Mouse (Mus musculus): Measurements from ENCODE around the gene Mrpl12. TPM values are rescaled to one million over a fixed set of nuclear protein-coding genes. Genes with fewer than 3 reads are reported as not detected.
A peak's percentile ranks its signal among the peaks of the same experiment; 100 is the strongest.

Mrpl12 gene
- total and polyA plus RNA-seq, 3 experiments: 374 to 461 (median 457) TPM

DNA sequence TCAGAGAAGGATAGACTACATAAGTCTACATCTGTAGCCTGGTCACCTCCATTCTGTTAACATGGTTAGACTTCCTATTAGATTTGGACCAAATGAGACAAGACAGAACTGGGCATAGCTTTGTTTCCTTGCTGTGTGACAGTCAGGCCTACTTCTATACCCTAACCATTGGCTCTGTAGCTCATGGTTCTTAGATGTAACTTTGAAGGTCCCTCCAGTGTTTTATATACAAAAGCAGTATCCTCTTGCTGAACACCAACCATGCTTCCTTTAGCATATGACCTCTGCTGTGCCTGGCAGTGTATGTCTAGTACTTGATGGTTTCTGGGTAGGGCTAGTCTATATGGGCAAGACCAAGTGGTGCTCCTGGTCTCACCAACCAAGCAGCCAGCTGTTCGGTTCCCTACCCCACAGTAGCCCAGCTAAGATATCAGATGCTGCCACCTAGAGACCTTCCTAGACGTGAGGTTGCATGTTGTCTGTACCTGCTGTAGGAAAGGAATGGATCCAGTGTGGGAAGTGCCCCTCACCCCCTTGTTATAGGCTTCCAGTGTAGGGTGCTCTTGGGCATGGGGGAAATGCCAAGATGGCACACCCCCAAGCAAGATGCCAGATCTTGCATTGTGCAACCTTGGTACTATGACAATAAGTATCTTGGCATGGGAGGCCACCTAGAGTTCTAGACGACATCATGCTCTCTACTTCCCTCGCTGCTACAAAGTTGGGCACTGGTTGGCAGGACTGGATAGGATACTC is 6.1 kb downstream of the Mrpl12 start:
- peak; percentile 54 for DNase-seq (ENCODE audit: low read depth, low spot score)
- no peak overlapping the region; the same call in 1 of the 2 replicates for H3K27ac ChIP-seq (ENCODE audit: control insufficient read depth, low read depth, low read length)
- peaks cover 7 to 21% of the 10 kb centered on the region in 2 experiments for H3K36me3 ChIP-seq (ENCODE audit: control insufficient read depth in 1 of 2, insufficient read depth in 2 of 2, low read length in 2 of 2)
- no peaks in the 10 kb centered on the region for H3K27me3 ChIP-seq (ENCODE audit: control insufficient read depth in 1 of 2, insufficient read depth in 2 of 2, low read length in 2 of 2)
- TF ChIP-seq TBP (IDR thresholded peaks at IDR 0.05; ENCODE audit: low read depth, low read length): no peak
- TF ChIP-seq SMC3 (IDR thresholded peaks at IDR 0.05; ENCODE audit: low read depth, low read length): peak; percentile 6; the same call in 1 of the 2 replicates
- no peak for TF ChIP-seq MYB (IDR thresholded peaks at IDR 0.05; ENCODE audit: low read depth, low read length)
- peak; percentile 16 to 55; a peak in 3 of 4 replicates for TF ChIP-seq POLR2A (IDR thresholded peaks at IDR 0.05; ENCODE audit: control insufficient read depth in 1 of 2, insufficient read depth in 1 of 2, low read depth in 1 of 2, low read length in 2 of 2, poor library complexity in 1 of 2)
- peak; percentile 86 for TF ChIP-seq POLR2AphosphoS2 (IDR thresholded peaks at IDR 0.05; ENCODE audit: low read length)
- TF ChIP-seq CTCF (IDR thresholded peaks at IDR 0.05 in 2 of 3, conservative IDR thresholded peaks at IDR 0.05 in 1 of 3; ENCODE audit: control insufficient read depth in 1 of 3, insufficient read depth in 1 of 3, low read depth in 2 of 3, low read length in 3 of 3, poor library complexity in 1 of 3, severe bottlenecking in 1 of 3): peak in 1 of 3 experiments; percentile 26; a peak in 2 of 6 replicates
- peak; percentile 77; the same call in 1 of the 2 replicates for TF ChIP-seq ZMIZ1 (IDR thresholded peaks at IDR 0.05; ENCODE audit: low read depth, low read length)
- peak overlapping the region; percentile 68 for H3K9ac ChIP-seq (ENCODE audit: control insufficient read depth, low read depth, low read length, poor library complexity, severe bottlenecking)
- H3K79me2 ChIP-seq (ENCODE audit: control insufficient read depth, insufficient read depth, low read length, poor library complexity): peaks cover 37% of the 10 kb centered on the region
- H3K4me3 ChIP-seq (ENCODE audit: control insufficient read depth in 1 of 2, insufficient read depth in 1 of 2, low read depth in 2 of 2, low read length in 2 of 2): no peak overlapping the region
- H3K4me1 ChIP-seq (ENCODE audit: control insufficient read depth in 1 of 2, insufficient read depth in 2 of 2, low read length in 2 of 2): peaks cover 3 to 26% of the 10 kb centered on the region in 2 experiments; a peak in 3 of 4 replicates
- H3K9me3 ChIP-seq (replicated peaks; ENCODE audit: insufficient read depth, low read length): no peaks in the 10 kb centered on the region

DNA sequence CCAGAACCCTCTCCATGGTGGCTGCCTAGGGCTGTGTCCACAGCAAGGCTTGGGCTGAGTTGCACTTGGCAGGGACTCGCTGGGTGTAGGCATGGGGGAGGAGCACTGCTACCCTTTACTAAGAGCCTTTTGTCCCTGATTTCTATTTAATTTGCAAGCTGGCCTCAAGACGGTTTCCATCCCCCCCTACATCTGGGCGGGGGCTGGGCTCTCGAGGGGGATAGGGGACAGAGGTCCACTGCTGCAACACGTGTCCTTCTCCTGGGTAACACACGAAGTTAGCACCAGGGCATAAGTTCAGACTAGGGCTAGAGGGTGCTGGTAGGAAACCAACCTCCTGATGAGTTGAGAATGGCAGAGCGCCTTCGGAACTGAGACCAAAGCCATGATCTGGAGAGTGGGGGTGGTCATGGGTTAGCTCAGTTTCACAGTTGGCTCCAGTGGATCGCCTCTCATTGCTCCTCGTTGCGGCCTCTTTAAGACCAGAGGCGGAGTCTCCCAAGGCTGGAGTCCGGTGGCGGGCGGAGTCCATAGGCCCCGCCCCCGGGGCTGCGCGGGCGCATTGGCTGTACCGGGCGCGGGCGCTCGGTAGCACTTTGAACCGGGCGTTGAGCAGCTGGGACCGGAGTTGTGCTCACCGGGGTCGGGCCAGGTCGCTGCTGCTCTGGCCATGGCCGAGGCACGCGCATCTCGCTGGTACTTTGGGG is 7.1 kb downstream of the Mrpl12 start, which contains the start of gene Slc25a10:
Slc25a10 (plus strand) TSS at position 524 of the 707 bp plus-strand sequence.
- Histone ChIP-seq H3K9me3 (replicated peaks; ENCODE audit: insufficient read depth, low read length) (no peaks in the 10 kb centered on the region), H3K79me2 (ENCODE audit: control insufficient read depth, insufficient read depth, low read length, poor library complexity) (peaks cover 28% of the 10 kb centered on the region), H3K27me3 (ENCODE audit: control insufficient read depth in 1 of 2, insufficient read depth in 2 of 2, low read length in 2 of 2) (no peaks in the 10 kb centered on the region), H3K27ac (ENCODE audit: control insufficient read depth, low read depth, low read length) (peak within 1 kb of the TSS; percentile 54), H3K4me1 (ENCODE audit: control insufficient read depth in 1 of 2, insufficient read depth in 2 of 2, low read length in 2 of 2) (peaks cover 0 to 20% of the 10 kb centered on the region in 2 experiments; a peak in 2 of 4 replicates), H3K4me3 (ENCODE audit: control insufficient read depth in 1 of 2, insufficient read depth in 1 of 2, low read depth in 2 of 2, low read length in 2 of 2) (peak within 1 kb of the TSS; percentile 63 to 80), H3K9ac (ENCODE audit: control insufficient read depth, low read depth, low read length, poor library complexity, severe bottlenecking) (peak within 1 kb of the TSS; percentile 87), H3K36me3 (ENCODE audit: control insufficient read depth in 1 of 2, insufficient read depth in 2 of 2, low read length in 2 of 2) (peaks cover 3 to 14% of the 10 kb centered on the region in 2 experiments; a peak in 3 of 4 replicates)
- DNase-seq (ENCODE audit: low read depth, low spot score): peak; percentile 93
- TF ChIP-seq POLR2A (IDR thresholded peaks at IDR 0.05; ENCODE audit: control insufficient read depth in 1 of 2, insufficient read depth in 1 of 2, low read depth in 1 of 2, low read length in 2 of 2, poor library complexity in 1 of 2) (peak; percentile 78 to 83), CHD2 (IDR thresholded peaks at IDR 0.05; ENCODE audit: low read length) (peak; percentile 21; the same call in 1 of the 2 replicates), SIN3A (IDR thresholded peaks at IDR 0.05; ENCODE audit: low read length) (peak; percentile 54; the same call in 1 of the 2 replicates), HCFC1 (IDR thresholded peaks at IDR 0.05; ENCODE audit: low read depth, low read length) (peak; percentile 63), MXI1 (IDR thresholded peaks at IDR 0.05; ENCODE audit: low read depth, low read length) (peak; percentile 63; the same call in 1 of the 2 replicates), NRF1 (IDR thresholded peaks at IDR 0.05; ENCODE audit: insufficient read depth, low read depth, low read length, poor library complexity, severe bottlenecking) (peak; percentile 82), ZC3H11A (IDR thresholded peaks at IDR 0.05; ENCODE audit: low read depth, low read length) (no peak), MAZ (IDR thresholded peaks at IDR 0.05; ENCODE audit: low read depth, low read length) (no peak; the same call in 1 of the 2 replicates), MYC (IDR thresholded peaks at IDR 0.05; ENCODE audit: low read depth, low read length) (peak; percentile 85), TBP (IDR thresholded peaks at IDR 0.05; ENCODE audit: low read depth, low read length) (peak; percentile 66), UBTF (IDR thresholded peaks at IDR 0.05; ENCODE audit: borderline replicate concordance, insufficient read depth, low read depth, low read length) (0 out of 2 replicates have a peak, but pooled peaks have one; percentile 43), MAX (IDR thresholded peaks at IDR 0.05; ENCODE audit: low read length) (peak; percentile 84), USF1 (IDR thresholded peaks at IDR 0.05; ENCODE audit: low read depth, low read length) (peak; percentile 61), TCF12 (IDR thresholded peaks at IDR 0.05; ENCODE audit: low read depth, low read length) (peak; percentile 56), POLR2AphosphoS2 (IDR thresholded peaks at IDR 0.05; ENCODE audit: low read length) (peak; percentile 92), POLR2AphosphoS5 (IDR thresholded peaks at IDR 0.05; ENCODE audit: borderline replicate concordance, low read depth, low read length) (no peak; the same call in 1 of the 2 replicates), NELFE (IDR thresholded peaks at IDR 0.05; ENCODE audit: low read depth, low read length) (peak; percentile 95), SMC3 (IDR thresholded peaks at IDR 0.05; ENCODE audit: low read depth, low read length) (no peak)
